Mouse (Mus musculus) retina, adult 2 months (tissue): ENCODE measurements around the gene Ube4b.

ENCODE experiments used
- DNase-seq: peaks from one replicate; pipeline ENCODE4 v3.0.0-alpha.2; 2012; ENCODE audit warnings: low read depth, low spot score

Ube4b gene

DNA sequence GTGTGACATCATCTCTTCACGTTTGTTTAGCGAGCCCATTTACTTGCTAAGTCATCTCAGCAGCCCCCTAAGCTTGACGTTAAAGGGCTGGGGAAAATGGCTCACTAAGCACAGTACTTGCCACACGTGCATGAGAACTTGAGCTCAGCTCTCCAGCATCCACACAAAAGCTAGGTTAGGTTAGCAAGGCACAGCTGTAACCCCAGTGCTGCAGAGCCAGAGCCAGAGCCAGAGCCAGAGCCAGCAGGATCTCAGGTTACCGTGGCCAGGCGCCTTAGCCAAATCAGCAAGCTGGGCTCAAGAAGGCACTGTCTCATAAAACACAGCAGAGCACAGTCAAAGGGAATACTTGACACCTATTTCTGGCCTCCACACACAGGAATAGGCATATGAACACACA is 31.0 kb downstream of the Ube4b start:
- DNase-seq = no peak

DNA sequence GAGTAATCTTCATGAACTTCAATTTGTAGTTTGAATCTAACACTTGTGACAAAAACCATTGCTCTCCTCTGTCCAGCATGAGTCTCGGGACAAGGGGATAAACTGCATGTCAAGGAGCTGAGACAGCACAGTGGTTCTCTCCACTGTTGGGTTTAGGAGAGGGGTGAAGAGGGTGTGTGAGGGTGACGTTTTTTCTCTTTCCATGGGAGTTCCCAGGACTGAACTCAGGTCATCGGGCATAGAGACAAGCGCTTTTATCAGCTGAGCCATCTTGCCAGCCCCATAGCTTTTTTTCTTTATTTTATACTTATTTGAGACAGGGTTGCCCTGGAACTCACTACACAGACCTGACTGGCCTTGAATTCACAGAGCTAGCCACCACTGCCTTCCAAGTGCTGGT is 32.3 kb downstream of the Ube4b start:
- DNase-seq = no peak

DNA sequence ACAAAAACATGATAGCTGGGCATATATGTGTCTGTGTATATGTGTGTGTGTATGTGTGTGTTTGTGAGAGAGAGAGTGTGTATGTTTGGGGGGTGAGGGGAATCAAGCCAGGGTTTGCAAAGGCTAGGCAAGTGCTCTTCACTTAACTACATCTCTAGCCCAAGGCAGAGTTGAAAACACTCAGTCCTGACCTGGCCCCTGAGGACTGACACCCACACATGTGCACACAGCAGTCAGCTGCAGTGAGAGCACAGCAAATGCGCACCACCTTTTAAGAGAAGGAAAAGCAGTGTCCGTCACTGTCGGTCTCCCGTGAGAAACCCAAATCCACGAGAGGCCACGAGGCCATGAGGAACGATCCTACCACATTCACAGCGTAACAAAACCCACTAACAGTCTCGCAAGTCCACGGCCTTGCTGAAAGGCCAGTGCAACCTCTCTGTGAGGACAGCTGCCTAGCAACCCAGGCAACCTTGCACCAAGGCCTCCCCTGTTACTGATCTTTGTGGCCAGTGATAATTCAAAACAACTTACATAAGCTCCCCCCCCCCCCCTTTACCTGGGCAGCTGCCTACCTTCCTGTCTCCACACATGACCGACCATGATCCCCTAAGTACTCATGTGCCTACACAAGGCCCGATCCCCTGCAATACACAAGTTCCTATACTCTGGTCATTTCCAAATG is 33.1 kb downstream of the Ube4b start:
- no peak for DNase-seq

DNA sequence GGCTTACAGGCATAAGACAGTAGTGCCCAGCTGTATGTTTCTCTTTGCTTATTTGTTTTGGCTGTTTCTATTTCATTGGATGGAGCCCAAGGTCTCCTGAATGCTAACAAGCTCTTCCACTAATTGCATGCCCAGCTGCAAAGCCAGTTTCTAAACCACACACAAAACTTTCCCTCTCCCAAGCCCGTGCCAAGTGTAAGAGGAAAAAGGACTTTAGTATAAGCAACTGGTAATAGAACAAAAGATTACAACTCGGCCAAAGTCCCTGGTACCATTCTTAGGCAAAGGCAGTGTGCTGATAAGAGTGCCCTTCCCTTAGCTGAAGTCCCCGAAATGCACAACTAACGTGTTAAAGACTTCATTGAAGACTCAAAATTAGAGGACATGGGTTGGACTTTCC is 34.2 kb downstream of the Ube4b start:
- DNase-seq = no peak

DNA sequence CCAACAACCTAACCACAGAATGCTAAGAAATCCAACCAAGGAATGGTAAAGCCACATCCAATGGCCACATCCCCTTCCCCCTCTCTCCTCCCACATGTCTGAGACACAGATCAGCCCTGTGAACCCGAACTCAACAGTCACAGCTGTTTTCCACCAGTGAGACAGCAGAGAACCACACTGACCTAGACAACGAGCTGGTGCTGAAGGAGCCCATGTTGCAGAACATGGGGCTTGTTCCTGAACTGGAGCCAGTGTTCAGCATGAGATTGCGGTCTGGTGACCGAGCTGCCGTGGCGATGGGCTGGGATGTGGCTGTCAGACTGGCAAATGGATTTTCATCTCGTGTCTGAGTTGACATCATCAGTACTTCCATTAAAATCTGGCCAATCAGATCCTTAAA is 45.5 kb downstream of the Ube4b start:
- DNase-seq = no peak

DNA sequence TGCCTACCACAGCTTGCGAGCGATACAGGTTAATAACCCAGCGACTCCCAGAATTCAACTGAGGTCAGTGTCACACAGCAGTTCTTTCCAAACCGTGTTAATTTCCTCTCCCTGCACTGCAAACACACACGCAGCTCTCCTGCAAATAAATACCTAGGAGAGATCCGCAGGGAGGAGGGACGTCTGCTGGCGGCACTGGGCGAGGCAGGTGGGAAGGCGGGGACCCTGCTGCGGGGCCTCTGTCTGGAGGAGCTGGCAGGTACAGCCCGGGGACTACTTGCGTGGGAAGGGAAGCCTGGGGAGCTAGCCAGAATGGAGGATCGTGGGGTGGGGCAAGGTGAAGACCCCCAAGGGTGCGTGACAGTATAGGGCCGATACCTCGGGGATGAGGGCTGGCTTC is 46.7 kb downstream of the Ube4b start:
- DNase-seq = no peak

DNA sequence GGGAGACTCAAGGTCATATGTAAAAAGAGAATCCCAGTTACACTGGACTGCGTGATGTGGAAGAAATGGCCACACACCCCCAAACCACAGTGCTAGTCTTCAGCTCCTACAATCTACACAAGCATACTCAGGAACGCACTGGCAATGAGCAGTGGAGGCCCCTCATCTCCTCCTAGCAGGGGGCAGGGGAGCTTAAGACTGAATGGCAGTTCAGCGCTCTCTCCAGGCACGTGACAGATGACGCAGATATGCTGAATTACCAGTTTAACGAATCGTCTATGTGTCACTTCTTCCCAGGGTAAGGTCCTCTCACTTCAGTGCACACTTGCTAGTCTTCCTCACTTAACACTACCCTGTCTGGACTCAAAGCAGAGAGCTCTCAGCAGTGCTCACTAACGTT is 47.7 kb downstream of the Ube4b start:
- DNase-seq = no peak

DNA sequence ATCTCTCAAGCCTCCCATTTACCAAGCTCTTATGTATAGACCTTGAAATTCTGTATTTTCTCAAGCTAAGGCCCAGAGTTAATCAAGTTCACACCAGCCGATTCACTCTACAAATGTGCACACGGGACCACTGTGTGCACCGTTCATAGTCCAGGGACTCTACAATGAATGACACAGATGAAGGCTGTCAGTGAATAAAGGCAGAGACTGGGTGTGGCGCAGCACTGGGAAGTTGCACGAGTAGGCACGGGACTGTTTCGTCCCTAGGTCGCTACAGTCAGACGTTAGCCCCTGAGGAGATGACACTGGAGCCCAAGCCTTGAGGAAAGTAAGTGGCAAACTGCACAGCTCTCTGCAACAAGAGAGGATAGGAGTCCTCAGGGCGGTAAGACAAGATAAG is 50.5 kb downstream of the Ube4b start:
- DNase-seq = no peak

DNA sequence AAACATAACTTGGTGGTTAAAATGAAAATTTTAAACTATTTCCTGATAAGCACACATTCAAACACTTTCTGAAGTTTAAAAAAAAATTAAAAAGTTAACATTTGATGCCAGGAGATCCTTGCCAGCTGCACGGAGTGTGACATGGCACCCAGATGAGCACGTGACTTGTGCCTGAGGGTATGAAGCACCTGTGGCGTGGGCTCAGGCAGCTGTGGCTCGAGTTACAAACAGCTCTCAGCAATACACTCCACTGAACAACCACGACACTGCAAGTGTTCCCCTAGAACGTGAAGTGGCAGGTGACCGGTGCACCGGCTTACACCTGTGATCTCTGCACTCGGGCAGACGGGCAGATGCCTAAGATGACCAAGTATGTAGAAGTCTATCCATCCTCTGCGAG is 51.9 kb downstream of the Ube4b start:
- no peak for DNase-seq

DNA sequence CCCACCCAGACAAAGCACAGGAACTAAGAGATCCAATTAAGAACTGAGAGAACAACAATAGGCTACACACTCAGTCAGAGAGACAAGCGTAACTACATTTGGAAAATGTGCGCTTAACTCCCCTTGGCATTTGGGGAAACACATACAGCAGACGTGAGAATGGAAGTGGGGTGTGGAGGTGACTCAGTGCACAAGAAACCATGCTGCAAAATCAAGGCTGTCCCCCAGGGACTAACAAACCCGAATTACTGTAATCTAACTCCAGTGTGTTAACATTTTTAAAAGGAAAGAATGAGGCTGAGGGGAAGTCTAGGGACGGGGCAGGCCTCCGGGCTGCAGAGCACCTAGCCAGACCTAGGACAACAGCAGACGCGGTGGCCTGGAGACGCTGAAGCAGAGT is 52.6 kb downstream of the Ube4b start:
- no peak for DNase-seq

DNA sequence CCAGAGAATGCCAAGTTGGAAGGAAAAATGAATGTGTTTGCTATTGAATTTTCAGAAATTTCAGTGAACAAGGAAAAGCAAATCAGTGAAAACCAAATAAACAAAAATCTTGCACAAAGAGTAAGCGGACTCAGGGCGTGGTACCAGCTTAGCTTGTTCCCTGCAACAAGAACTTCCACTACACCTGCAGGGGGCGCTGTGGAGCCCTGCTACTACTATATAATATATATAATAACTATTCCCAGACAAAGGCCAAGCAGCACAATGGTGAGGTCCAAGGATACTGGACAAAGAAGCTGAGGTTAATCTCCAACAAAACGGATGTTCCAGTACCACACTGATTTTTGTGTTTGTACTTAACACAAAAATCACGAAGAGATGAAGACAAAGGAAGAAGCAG is 53.1 kb downstream of the Ube4b start:
- DNase-seq = no peak

DNA sequence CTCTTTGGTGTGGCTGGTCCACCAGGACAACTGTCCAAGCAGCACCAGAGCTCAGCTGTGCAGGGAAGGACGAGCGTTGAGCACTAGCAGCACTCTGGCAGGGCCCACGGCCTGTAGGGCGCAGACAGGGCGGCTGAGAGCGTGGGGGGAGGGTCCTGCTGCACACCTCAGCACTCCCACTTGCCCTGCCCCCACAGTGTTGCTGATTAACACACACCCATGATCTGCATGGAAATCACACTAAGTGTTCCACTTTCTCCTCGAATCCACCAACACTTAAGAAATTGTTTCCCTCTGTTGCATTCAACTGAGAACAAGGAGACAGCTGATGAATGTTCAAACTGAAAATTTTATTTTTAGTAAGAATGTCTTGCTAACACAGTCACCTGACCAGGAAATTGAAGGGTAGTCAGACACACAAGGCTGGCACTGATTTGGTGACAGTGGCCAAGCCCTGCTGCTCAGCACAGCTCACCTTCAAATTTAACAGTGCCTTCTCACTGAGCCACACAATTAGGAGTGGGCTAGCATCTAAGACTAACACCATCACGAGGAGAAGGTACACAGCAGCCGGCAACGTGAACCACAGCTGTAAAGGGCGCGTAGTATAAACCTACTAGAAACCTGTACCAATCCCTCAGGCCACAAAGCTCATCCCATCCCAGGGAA is 60.7 kb downstream of the Ube4b start:
- DNase-seq = no peak

DNA sequence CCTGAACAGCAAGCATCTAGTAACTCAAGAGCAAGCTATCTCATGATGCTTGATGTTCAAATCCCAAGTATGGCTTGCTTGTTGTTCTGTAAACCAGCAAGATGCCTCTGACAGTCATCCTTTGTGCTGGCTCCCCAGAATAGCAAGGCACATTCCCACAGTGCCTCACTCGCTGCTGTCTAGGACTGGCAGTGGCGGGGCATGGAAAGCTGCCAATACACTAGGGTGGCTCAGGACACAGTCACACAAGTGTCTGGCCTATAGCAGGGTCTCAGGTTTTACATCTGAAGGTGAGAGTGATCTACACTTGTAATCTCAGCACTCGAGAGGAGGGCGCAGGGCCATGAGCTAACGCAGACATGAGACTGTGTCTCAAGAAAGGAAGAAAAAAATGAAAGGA is 61.7 kb downstream of the Ube4b start:
- no peak for DNase-seq

DNA sequence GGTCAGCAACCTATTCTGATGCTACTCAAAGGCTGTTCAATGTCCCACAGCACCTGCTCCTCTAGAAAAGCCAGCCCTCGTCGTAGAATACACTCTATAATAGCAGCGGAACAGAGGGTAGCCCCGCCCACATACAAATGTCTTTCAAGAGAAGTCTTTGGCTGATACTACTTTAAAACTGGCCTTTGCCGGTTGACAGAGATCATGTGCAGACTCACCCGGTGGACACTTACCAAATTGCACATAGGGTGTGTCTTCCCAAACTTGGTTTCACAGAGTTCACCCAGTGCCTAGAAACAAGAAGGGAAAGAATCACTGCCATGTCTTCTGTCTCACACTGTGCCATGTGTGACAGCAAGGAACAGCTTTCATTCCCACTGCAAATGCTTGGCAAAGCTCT is 65.5 kb downstream of the Ube4b start:
- no peak for DNase-seq

DNA sequence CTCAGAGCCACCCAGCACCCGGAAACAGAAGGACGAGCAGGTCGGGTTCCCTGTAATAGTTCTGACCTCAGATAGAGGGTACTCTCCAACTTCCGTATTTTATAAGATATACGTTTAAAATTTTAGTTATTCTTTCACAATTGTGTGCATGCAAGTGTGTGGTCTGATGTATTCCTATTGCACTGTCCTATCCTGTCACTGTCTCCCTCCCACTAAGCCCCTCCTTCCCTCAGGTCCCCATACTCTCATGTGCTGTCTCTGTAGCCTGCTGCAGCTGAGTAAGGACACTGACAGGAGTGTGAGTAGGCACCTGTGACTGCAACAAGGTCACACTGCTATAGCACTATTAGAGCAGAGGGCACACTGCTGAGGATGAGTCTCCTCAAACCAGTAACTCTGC is 65.9 kb downstream of the Ube4b start:
- no peak for DNase-seq

DNA sequence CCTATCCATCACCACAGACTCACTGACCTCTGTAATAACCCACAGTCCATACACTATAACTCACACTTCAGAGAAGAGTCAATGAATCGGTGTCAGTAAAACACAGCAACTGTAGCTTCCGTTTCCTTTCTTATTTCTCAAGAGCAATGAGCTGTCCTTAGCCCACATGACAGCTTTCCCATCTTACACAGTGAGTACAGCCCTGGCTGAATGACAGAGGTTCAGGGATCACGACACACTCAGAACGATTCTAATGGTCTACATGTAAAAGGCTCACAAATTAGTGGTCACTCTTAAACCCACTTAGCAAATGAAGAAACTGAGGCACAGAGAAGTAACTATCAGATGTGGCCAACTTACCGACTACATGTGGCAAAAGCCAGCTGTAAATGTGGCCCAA is 68.6 kb downstream of the Ube4b start:
- DNase-seq = no peak

DNA sequence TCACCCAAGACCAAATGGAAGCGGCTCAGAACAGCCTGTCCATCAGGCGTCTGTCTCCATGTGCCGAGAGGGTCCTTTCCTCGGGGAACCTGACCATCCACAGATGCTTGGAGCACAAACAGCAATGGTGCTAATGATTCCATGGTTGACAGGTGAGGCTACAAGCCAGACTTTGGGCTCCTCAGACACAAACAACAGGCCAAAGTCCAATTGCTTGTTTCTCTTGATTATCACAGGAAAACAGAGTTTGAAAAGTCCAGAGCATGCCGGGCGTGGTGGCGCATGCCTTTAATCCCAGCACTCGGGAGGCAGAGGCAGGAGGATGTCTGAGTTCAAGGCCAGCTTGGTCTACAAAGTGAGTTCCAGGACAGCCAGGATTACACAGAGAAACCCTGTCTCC is 71.9 kb downstream of the Ube4b start:
- no peak for DNase-seq

DNA sequence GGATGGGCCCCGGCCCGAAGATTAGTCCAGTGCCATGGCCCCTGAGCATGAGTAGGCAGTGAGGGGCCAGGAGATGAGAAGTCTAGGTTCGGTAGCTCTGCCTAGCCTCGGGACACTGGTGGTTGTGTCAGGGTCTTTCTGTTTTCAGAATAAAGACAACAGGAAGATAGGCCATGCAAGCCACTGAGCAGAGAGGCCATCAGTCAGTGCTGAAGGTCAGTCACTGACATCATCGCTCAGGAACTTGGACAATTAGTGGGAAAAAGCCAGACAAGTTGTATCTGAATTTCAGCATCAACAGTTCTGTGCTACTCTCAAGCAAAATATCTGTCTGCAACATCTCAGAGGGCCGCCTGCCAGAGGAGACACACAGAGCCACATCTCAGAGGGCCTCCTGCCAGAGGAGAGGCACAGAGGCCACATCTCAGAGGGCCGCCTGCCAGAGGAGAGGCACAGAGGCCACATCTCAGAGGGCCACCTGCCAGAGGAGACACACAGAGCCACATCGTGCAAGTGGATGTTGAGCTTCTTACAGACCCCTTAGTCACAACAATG is 74.9 kb downstream of the Ube4b start:
- no peak for DNase-seq

DNA sequence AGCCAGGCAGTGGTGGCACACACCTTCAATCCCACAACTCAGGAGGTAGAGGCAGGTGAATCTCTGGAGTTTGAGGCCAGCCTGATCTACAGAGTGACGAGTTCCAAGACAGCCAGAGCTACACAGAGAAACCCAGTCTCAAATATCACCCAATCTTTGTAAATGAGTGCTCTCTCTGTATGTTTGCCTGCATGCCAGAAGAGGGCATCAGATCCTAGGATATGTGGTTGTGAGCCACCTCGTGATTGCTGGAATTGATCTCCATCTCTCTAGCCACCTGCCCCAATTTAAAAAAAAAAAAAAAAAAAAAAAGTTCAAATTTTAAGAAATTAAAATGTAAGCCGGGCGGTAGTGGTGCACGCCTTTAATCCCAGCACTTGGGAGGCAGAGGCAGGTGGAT is 77.6 kb downstream of the Ube4b start:
- peak; percentile 37 for DNase-seq

DNA sequence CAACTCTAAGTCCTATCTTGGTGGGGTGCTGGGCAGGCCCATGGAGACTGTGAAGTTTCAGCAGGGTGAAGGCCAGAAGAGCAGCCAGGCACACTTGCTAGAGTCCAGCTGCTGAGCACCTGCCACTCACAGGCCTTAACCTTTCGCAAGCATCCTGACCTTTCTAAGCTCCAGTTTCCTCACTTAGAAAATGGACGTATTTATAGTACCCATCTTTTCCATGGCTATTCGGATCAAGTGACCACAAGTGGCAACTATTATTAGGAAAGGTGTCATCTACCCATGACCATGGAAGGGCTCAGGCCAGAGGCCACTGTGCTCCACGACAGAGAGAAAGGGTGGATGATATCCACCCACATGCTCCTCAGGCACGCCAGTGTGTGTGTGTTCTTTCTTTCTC is 80.7 kb downstream of the Ube4b start:
- DNase-seq = no peak

DNA sequence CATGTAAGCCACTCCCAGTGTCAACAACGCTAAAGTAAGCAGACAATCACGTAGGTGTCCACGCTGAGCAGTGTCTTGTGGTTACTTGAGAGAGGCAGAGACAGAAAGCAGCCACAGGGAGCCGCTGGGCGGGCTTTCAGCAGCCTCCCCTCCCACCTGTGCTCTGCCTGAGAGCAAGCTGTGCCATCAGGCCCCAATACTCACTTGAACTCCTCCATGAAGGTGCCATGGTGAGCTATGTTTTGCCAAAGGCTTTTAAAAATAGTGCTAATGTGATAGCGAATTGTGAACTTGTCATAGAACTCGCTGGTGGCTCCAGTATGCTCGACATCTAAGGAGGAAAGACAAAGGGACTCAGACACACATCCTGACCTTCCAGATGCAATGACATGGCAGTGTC is 82.2 kb downstream of the Ube4b start:
- DNase-seq = no peak

DNA sequence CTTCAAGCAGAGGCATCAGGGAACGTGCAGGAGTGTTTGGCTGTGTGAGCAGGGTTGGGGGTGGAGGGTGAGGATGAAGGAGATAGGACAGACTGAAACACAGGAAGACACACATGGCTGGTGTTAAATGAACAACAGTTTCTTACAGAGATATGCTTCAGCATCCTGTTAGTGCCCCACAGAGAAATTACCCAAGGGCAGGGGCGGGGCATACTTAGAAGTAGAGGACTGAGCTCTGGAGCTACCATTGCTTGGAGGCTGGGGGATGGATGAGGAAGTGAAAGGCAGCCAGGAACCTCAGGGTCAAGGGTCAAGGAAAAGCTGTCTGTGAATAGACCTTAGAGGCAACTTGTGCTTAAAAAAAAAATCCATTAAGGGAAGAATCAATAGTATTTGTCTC is 85.9 kb downstream of the Ube4b start:
- no peak for DNase-seq

DNA sequence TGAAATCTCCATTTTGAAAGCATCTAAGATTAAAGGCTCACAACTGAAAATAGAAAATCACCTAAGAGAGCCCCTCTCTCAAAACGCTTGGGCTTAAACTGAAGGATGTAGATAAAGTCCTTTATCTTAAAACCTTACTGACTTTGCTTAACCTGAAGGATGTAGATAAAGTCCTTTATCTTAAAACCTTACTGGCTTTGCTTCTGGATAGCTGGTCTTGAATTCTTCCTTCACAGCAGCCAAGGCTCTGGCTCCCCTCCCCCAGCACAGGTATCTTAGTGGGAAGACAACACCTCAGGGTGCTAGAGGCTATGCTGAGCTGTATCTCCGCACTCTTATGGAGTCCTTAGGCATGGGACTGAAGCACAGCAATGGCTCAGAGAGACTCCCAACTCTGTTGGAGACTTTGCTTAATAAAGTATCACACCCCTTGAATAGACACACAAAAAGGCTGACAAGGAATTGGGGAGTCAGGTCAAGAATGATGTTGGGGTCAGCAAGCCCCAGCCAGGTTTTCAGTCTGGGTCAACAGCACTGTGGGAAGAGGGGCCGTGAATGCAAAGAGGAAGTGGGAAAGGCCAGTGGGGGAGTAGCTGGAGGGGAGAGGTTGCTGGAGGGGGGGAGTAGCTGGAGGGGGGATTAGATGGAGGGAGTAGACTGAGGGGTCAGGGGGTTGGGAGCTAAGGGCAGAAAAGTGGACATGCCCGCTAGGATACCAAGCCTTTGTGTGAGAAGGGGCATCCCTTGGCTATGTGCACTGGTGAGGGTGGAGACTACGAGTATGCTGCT is 86.9 kb downstream of the Ube4b start:
- no peak for DNase-seq
